In the genomic region with DNA sequence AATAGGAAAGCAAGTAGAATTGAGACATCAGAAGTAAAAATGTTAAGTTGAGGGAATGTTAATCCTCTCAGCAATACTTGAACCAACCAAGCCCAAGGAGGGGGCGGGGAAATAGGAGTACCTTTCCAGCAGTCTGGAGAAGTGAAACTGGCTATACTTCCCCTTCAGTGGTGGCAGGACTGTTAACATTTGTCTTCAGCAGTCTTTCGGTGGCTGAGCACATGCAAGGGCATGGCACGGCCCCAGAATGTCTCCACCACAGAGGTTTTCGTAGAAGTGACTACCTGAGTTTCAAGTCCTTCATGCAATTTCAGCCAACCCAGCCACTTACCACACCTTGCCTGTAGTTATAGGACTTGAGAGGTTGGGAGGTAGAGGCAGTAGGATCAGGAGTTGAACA, we compare ENCODE assay signal across 14 mouse cellular contexts. TPM values are rescaled to one million over a fixed set of nuclear protein-coding genes. Genes with fewer than 3 reads are reported as not detected.
DNase-seq lines count a peak whose midpoint lies in the region; ATAC-seq and TF ChIP-seq lines count a peak whose summit lies in the region.
"Had no signal": no experiment of that assay in that cellular context is flagged by ENCODE, and none has a peak within 500 bp of the region (broad histone marks: within the 10 kb centered on the region; RNA-seq: fewer than 3 reads in every experiment).

No protein-coding gene starts in this region.

- TF ChIP-seq CTCF in liver, postnatal 0 days (IDR thresholded peaks at IDR 0.05; ENCODE audit: low read depth): no peak

- no peak overlapping the region for H3K27ac ChIP-seq in liver, postnatal 0 days (ENCODE audit: low read depth)
- no peak overlapping the region for H3K27ac ChIP-seq in liver, embryonic 11.5 days (ENCODE audit: low read depth, low read length)
- H3K27ac ChIP-seq: forebrain, embryonic 12.5 days; gastrocnemius, adult 2 months; limb, embryonic 15.5 days had no signal

- no peaks in the 10 kb centered on the region for H3K4me1 ChIP-seq in liver, postnatal 0 days (ENCODE audit: insufficient read depth)
- H3K4me1 ChIP-seq in liver, embryonic 11.5 days (replicated peaks; ENCODE audit: control insufficient read depth, insufficient read depth, low read length): no peaks in the 10 kb centered on the region
- H3K4me1 ChIP-seq: forebrain, embryonic 12.5 days; limb, embryonic 15.5 days had no signal

- no peak overlapping the region for H3K4me3 ChIP-seq in liver, postnatal 0 days (ENCODE audit: low read depth, low read length)
- no peak overlapping the region for H3K4me3 ChIP-seq in liver, embryonic 11.5 days (ENCODE audit: low read depth, low read length)
- H3K4me3 ChIP-seq: forebrain, embryonic 12.5 days; gastrocnemius, adult 2 months; limb, embryonic 15.5 days had no signal

- H3K9ac ChIP-seq in liver, postnatal 0 days (replicated peaks): no peak overlapping the region
- no peak overlapping the region for H3K9ac ChIP-seq in liver, embryonic 11.5 days (ENCODE audit: low read depth, low read length)
- H3K9ac ChIP-seq: forebrain, embryonic 12.5 days; limb, embryonic 15.5 days had no signal

- ATAC-seq in liver, postnatal 0 days: no peak
- ATAC-seq in liver, embryonic 11.5 days (replicated peaks; ENCODE audit: low FRiP score): no peak
- ATAC-seq: midbrain, embryonic 16.5 days had no signal

- intact Hi-C loops in heart, postnatal 36 days (cut with DNase I): no loop called here

- WGBS in liver, postnatal 0 days (ENCODE audit: insufficient replicate concordance): 60% methylated on average over 4 of the region's 4 CpGs
- 57% methylated on average over 4 of the region's 4 CpGs for WGBS in liver, embryonic 11.5 days

- no peaks in the 10 kb centered on the region for H3K27me3 ChIP-seq in liver, postnatal 0 days (ENCODE audit: insufficient read depth, low read length)
- H3K27me3 ChIP-seq in liver, embryonic 11.5 days (replicated peaks; ENCODE audit: control insufficient read depth, insufficient read depth, low read length): no peaks in the 10 kb centered on the region
- no peaks in the 10 kb centered on the region; the same call in 1 of the 2 replicates for H3K27me3 ChIP-seq in splenic B cell, adult 2 months (ENCODE audit: control insufficient read depth, insufficient read depth, low read length, poor library complexity, severe bottlenecking)
- H3K27me3 ChIP-seq: forebrain, embryonic 12.5 days; limb, embryonic 15.5 days had no signal

- peak; percentile 22 for DNase-seq in liver, postnatal 0 days
- DNase-seq in liver, embryonic 11.5 days (ENCODE audit: low spot score): no peak
- peak; percentile 5 to 20 for DNase-seq in heart, postnatal 36 days
- peak; percentile 54 to 66 for DNase-seq in lung, postnatal 4 days
- peak; percentile 82 for DNase-seq in splenic B cell, adult 2 months (ENCODE audit: low read depth, low spot score)
- DNase-seq in embryo, embryonic 9.5 days (ENCODE audit: extremely low spot score): no peak
- no peak for DNase-seq in c-Kit-positive CD71-positive TER-119-positive erythroid progenitor cells, embryonic 14.5 days (ENCODE audit: low spot score)
- DNase-seq: gastrocnemius, adult 2 months; kidney, adult 18-20 months; thymus, postnatal 36 days had no signal

- H3K4me2 ChIP-seq in liver, postnatal 0 days (ENCODE audit: low read depth, low read length): no peak overlapping the region
- no peak overlapping the region for H3K4me2 ChIP-seq in liver, embryonic 11.5 days
- H3K4me2 ChIP-seq: forebrain, embryonic 12.5 days; limb, embryonic 15.5 days had no signal

- no peaks in the 10 kb centered on the region for H3K36me3 ChIP-seq in liver, postnatal 0 days (replicated peaks; ENCODE audit: insufficient read depth, low read length)
- no peaks in the 10 kb centered on the region for H3K36me3 ChIP-seq in liver, embryonic 11.5 days (ENCODE audit: control insufficient read depth, insufficient read depth, low read length)
- no peaks in the 10 kb centered on the region for H3K36me3 ChIP-seq in splenic B cell, adult 2 months (ENCODE audit: control insufficient read depth, insufficient read depth, low read length, poor library complexity, severe bottlenecking)
- H3K36me3 ChIP-seq: forebrain, embryonic 12.5 days; limb, embryonic 15.5 days had no signal

- H3K9me3 ChIP-seq in liver, postnatal 0 days (ENCODE audit: low read length): no peaks in the 10 kb centered on the region
- no peaks in the 10 kb centered on the region for H3K9me3 ChIP-seq in liver, embryonic 11.5 days (ENCODE audit: control insufficient read depth, low read length)
- H3K9me3 ChIP-seq: forebrain, embryonic 12.5 days; limb, embryonic 15.5 days had no signal

- TF ChIP-seq EP300 in liver, postnatal 0 days (IDR thresholded peaks at IDR 0.05; ENCODE audit: low read depth): no peak

RNA-seq across cellular contexts. Expression of a gene that starts 19.0 kb away (rescaled TPM):
- 0.09 and 0.11 TPM in 2 replicates for polyA plus RNA-seq in liver, postnatal 0 days (2015; fragmentation: Nextera tagmentation; extraction: Ambion mirVana)
- not detected in 2 replicates for polyA plus RNA-seq in liver, embryonic 11.5 days (2014; fragmentation: Nextera tagmentation; extraction: Ambion mirVana)
- total RNA-seq in heart, postnatal 36 days (2021): not detected
- total RNA-seq: gastrocnemius, adult 2 months; heart, postnatal 14 days had no signal

RNA-seq across cellular contexts. Expression of a gene that starts 22.1 kb away (rescaled TPM):
- 37.7 and 38.3 TPM in 2 replicates for polyA plus RNA-seq in liver, postnatal 0 days (2015; fragmentation: Nextera tagmentation; extraction: Ambion mirVana)
- polyA plus RNA-seq in liver, embryonic 11.5 days (2014; fragmentation: Nextera tagmentation; extraction: Ambion mirVana): 69.7 and 70.6 TPM in 2 replicates
- 10 to 100 TPM; 11.3 to 14.2 TPM for total RNA-seq in heart, postnatal 36 days (2021)

Comparison
In these comparisons a context has a peak if more than half of its experiments do, and no peak if none do; other contexts are left out.
1. DNase-seq: peak in liver, postnatal 0 days (single experiment), heart, postnatal 36 days (2 of 2), lung, postnatal 4 days (2 of 2) and splenic B cell, adult 2 months (single experiment); none in liver, embryonic 11.5 days (single experiment), embryo, embryonic 9.5 days (single experiment) and c-Kit-positive CD71-positive TER-119-positive erythroid progenitor cells, embryonic 14.5 days (single experiment).